Mouse (Mus musculus): ENCODE measurements at regions not wholly inside any gene's neighbourhood (a gene's known extent, or its start where the extent isn't known, plus 50 kb on each side); places are given as distances from the start of the nearest gene placed in this dataset.

GRCm38 (mm10) chr1:187413881-187414280, 194.7 kb upstream of the Esrrg start:
- Histone ChIP-seq H3K9me3 (ENCODE audit: control insufficient read depth, low read length) (no peaks in the 10 kb centered on the region), H3K27ac (replicated peaks; ENCODE audit: low read depth, low read length) (no peak overlapping the region), H3K27me3 (ENCODE audit: control insufficient read depth, insufficient read depth, low read length) (no peaks in the 10 kb centered on the region), H3K9ac (ENCODE audit: low read length) (no peak overlapping the region), H3K4me2 (ENCODE audit: low read depth, severe bottlenecking) (no peak overlapping the region), H3K4me1 (ENCODE audit: control insufficient read depth, insufficient read depth, low read length) (no peaks in the 10 kb centered on the region), H3K36me3 (ENCODE audit: control insufficient read depth, insufficient read depth, low read length) (no peaks in the 10 kb centered on the region), H3K4me3 (ENCODE audit: low read depth, low read length) (no peak overlapping the region)
- no peak for ATAC-seq (ENCODE audit: insufficient number of reproducible peaks, low FRiP score, low TSS enrichment, low read depth)
- 63% methylated on average over 6 of the region's 6 CpGs for WGBS
- no peak for DNase-seq (ENCODE audit: low spot score)

GRCm38 (mm10) chr1:187418186-187419140, 190.1 kb upstream of the Esrrg start:
- H3K9ac ChIP-seq (ENCODE audit: low read length), result no peak overlapping the region
- DNase-seq (ENCODE audit: low spot score), result no peak
- no peaks in the 10 kb centered on the region for H3K9me3 ChIP-seq (ENCODE audit: control insufficient read depth, low read length)
- no peaks in the 10 kb centered on the region for H3K36me3 ChIP-seq (ENCODE audit: control insufficient read depth, insufficient read depth, low read length)
- 78% methylated on average over 20 of the region's 20 CpGs for WGBS
- 0 out of 2 replicates have a peak, but pooled peaks have one; percentile 13 for ATAC-seq (ENCODE audit: insufficient number of reproducible peaks, low FRiP score, low TSS enrichment, low read depth)
- no peak overlapping the region for H3K27ac ChIP-seq (replicated peaks; ENCODE audit: low read depth, low read length)
- H3K4me2 ChIP-seq (ENCODE audit: low read depth, severe bottlenecking), result no peak overlapping the region
- no peaks in the 10 kb centered on the region for H3K27me3 ChIP-seq (ENCODE audit: control insufficient read depth, insufficient read depth, low read length)
- no peak overlapping the region for H3K4me3 ChIP-seq (ENCODE audit: low read depth, low read length)
- H3K4me1 ChIP-seq (ENCODE audit: control insufficient read depth, insufficient read depth, low read length), result no peaks in the 10 kb centered on the region; the same call in 1 of the 2 replicates

- Histone ChIP-seq H3K36me3 (ENCODE audit: control insufficient read depth, insufficient read depth, low read length) (no peaks in the 10 kb centered on the region), H3K9ac (ENCODE audit: low read length) (no peak overlapping the region), H3K4me2 (ENCODE audit: low read depth, severe bottlenecking) (no peak overlapping the region), H3K4me1 (ENCODE audit: control insufficient read depth, insufficient read depth, low read length) (peaks cover 4% of the 10 kb centered on the region; the same call in 1 of the 2 replicates), H3K4me3 (ENCODE audit: low read depth, low read length) (no peak overlapping the region), H3K9me3 (ENCODE audit: control insufficient read depth, low read length) (no peaks in the 10 kb centered on the region), H3K27ac (replicated peaks; ENCODE audit: low read depth, low read length) (no peak overlapping the region), H3K27me3 (ENCODE audit: control insufficient read depth, insufficient read depth, low read length) (no peaks in the 10 kb centered on the region)
- no peak for ATAC-seq (ENCODE audit: insufficient number of reproducible peaks, low FRiP score, low TSS enrichment, low read depth)
- no peak for DNase-seq (ENCODE audit: low spot score)
- WGBS, result 29% methylated on average over 9 of the region's 9 CpGs
Measured at GRCm38 (mm10) chr1:187428536-187429215, 179.9 kb upstream of the Esrrg start.

GRCm38 (mm10) chr1:187433716-187434634, 174.6 kb upstream of the Esrrg start:
- no peaks in the 10 kb centered on the region for H3K9me3 ChIP-seq (ENCODE audit: control insufficient read depth, low read length)
- H3K36me3 ChIP-seq (ENCODE audit: control insufficient read depth, insufficient read depth, low read length), result no peaks in the 10 kb centered on the region
- no peaks in the 10 kb centered on the region for H3K4me1 ChIP-seq (ENCODE audit: control insufficient read depth, insufficient read depth, low read length)
- H3K9ac ChIP-seq (ENCODE audit: low read length), result no peak overlapping the region
- 84% methylated on average over 24 of the region's 24 CpGs for whole genome bisulfite sequencing
- ATAC-seq (ENCODE audit: insufficient number of reproducible peaks, low FRiP score, low TSS enrichment, low read depth) (no peak), DNase-seq (ENCODE audit: low spot score) (no peak)
- H3K4me3 ChIP-seq (ENCODE audit: low read depth, low read length), result no peak overlapping the region
- no peak overlapping the region for H3K27ac ChIP-seq (replicated peaks; ENCODE audit: low read depth, low read length)
- no peak overlapping the region for H3K4me2 ChIP-seq (ENCODE audit: low read depth, severe bottlenecking)
- H3K27me3 ChIP-seq (ENCODE audit: control insufficient read depth, insufficient read depth, low read length), result no peaks in the 10 kb centered on the region

- 87% methylated on average over 20 of the region's 20 CpGs for WGBS
- H3K27me3 ChIP-seq (ENCODE audit: control insufficient read depth, insufficient read depth, low read length), result no peaks in the 10 kb centered on the region
- H3K9ac ChIP-seq (ENCODE audit: low read length), result no peak overlapping the region
- ATAC-seq (ENCODE audit: insufficient number of reproducible peaks, low FRiP score, low TSS enrichment, low read depth), result no peak
- H3K4me1 ChIP-seq (ENCODE audit: control insufficient read depth, insufficient read depth, low read length), result no peaks in the 10 kb centered on the region
- no peaks in the 10 kb centered on the region for H3K9me3 ChIP-seq (ENCODE audit: control insufficient read depth, low read length)
- H3K27ac ChIP-seq (replicated peaks; ENCODE audit: low read depth, low read length), result no peak overlapping the region
- DNase-seq (ENCODE audit: low spot score), result no peak
- H3K4me2 ChIP-seq (ENCODE audit: low read depth, severe bottlenecking), result no peak overlapping the region
- H3K36me3 ChIP-seq (ENCODE audit: control insufficient read depth, insufficient read depth, low read length), result no peaks in the 10 kb centered on the region
- H3K4me3 ChIP-seq (ENCODE audit: low read depth, low read length), result no peak overlapping the region
Measured at GRCm38 (mm10) chr1:187439170-187439914, 169.2 kb upstream of the Esrrg start.

GRCm38 (mm10) chr1:187441668-187442193, 166.9 kb upstream of the Esrrg start:
- H3K27me3 ChIP-seq (ENCODE audit: control insufficient read depth, insufficient read depth, low read length), result no peaks in the 10 kb centered on the region
- no peaks in the 10 kb centered on the region for H3K36me3 ChIP-seq (ENCODE audit: control insufficient read depth, insufficient read depth, low read length)
- DNase-seq (ENCODE audit: low spot score) (no peak), ATAC-seq (ENCODE audit: insufficient number of reproducible peaks, low FRiP score, low TSS enrichment, low read depth) (no peak)
- H3K4me1 ChIP-seq (ENCODE audit: control insufficient read depth, insufficient read depth, low read length), result no peaks in the 10 kb centered on the region
- H3K4me3 ChIP-seq (ENCODE audit: low read depth, low read length), result no peak overlapping the region
- H3K4me2 ChIP-seq (ENCODE audit: low read depth, severe bottlenecking), result no peak overlapping the region
- no peak overlapping the region for H3K9ac ChIP-seq (ENCODE audit: low read length)
- H3K9me3 ChIP-seq (ENCODE audit: control insufficient read depth, low read length), result no peaks in the 10 kb centered on the region
- WGBS, result 83% methylated on average over 3 of the region's 3 CpGs
- no peak overlapping the region for H3K27ac ChIP-seq (replicated peaks; ENCODE audit: low read depth, low read length)

GRCm38 (mm10) chr1:187446511-187446910, 162.1 kb upstream of the Esrrg start:
- WGBS, result 88% methylated on average over 6 of the region's 6 CpGs
- Histone ChIP-seq H3K36me3 (ENCODE audit: control insufficient read depth, insufficient read depth, low read length) (no peaks in the 10 kb centered on the region), H3K27me3 (ENCODE audit: control insufficient read depth, insufficient read depth, low read length) (no peaks in the 10 kb centered on the region), H3K9ac (ENCODE audit: low read length) (no peak overlapping the region), H3K4me2 (ENCODE audit: low read depth, severe bottlenecking) (no peak overlapping the region), H3K4me1 (ENCODE audit: control insufficient read depth, insufficient read depth, low read length) (0 out of 2 replicates have a peak, but pooled peaks cover 3% of the 10 kb centered on the region), H3K9me3 (ENCODE audit: control insufficient read depth, low read length) (no peaks in the 10 kb centered on the region), H3K4me3 (ENCODE audit: low read depth, low read length) (no peak overlapping the region), H3K27ac (replicated peaks; ENCODE audit: low read depth, low read length) (no peak overlapping the region)
- DNase-seq (ENCODE audit: low spot score), result no peak
- ATAC-seq (ENCODE audit: insufficient number of reproducible peaks, low FRiP score, low TSS enrichment, low read depth), result no peak

Measured in limb, embryonic 11.5 days (tissue).